Mouse (Mus musculus) heart, embryonic 16.5 days (tissue): ENCODE results near the gene S100a1. TPM values are rescaled to one million over a fixed set of nuclear protein-coding genes. Genes with fewer than 3 reads are reported as not detected.
A peak's percentile ranks its signal among the peaks of the same experiment; 100 is the strongest.

Source experiments
- ATAC-seq: fragments of 200-750 bp; cut with Nextera tagmentation; replicated peaks from 2 replicates; pipeline ENCODE4 v1.8.0; 2017; ENCODE audit warnings: moderate number of reproducible peaks; ENCODE audit not compliant: insufficient read depth, low FRiP score; ENCODE audit errors: extremely low read depth
- H3K27ac ChIP-seq: fragments of 300-500 bp; sonication (generic); 2 replicates; pipeline ENCODE4 v1.5.1; 2014; ENCODE audit warnings: mild to moderate bottlenecking, low read length, control low read depth, moderate library complexity
- H3K27me3 ChIP-seq: fragments of 300-500 bp; sonication (generic); 2 replicates; pipeline ENCODE4 v1.6.1; 2014; ENCODE audit warnings: low read length, mixed read lengths; ENCODE audit not compliant: control insufficient read depth, insufficient read depth
- H3K36me3 ChIP-seq: fragments of 300-500 bp; sonication (generic); 2 replicates; pipeline ENCODE4 v1.6.1; 2014; ENCODE audit not compliant: control insufficient read depth, insufficient read depth
- H3K4me1 ChIP-seq: fragments of 300-500 bp; sonication (generic); 2 replicates; pipeline ENCODE4 v1.6.1; 2014; ENCODE audit warnings: low read length, mixed read lengths; ENCODE audit not compliant: control insufficient read depth, insufficient read depth
- H3K4me2 ChIP-seq: fragments of 300-500 bp; sonication (generic); 2 replicates; pipeline ENCODE4 v1.6.1; 2014; ENCODE audit warnings: low read depth, mild to moderate bottlenecking, control low read depth, low read length
- H3K4me3 ChIP-seq: fragments of 300-500 bp; sonication (generic); 2 replicates; pipeline ENCODE4 v1.5.1; 2014; ENCODE audit warnings: mild to moderate bottlenecking, control low read depth, low read length
- H3K9ac ChIP-seq: fragments of 300-500 bp; sonication (generic); 2 replicates; pipeline ENCODE4 v1.6.1; 2014; ENCODE audit warnings: low read length, control low read depth
- H3K9me3 ChIP-seq: fragments of 300-500 bp; sonication (generic); replicated peaks from 2 replicates; pipeline ENCODE4 v1.6.1; 2016; ENCODE audit warnings: low read length; ENCODE audit not compliant: control insufficient read depth
- WGBS: fragments of 180-500 bp; shearing (Covaris S2); extraction: QIAGEN DNeasy Blood & Tissue Kit; methylation state at CpG from one replicate; pipeline ENCODE4 v1.1.7; 2014; 5-methylcytosine and 5-hydroxymethylcytosine counted together
- polyA plus RNA-seq: library from polyadenylated mRNA; unstranded; fragments of >200 nt; fragmentation: Nextera tagmentation; extraction: Ambion mirVana; gene quantifications from 2 replicates; pipeline ENCODE4 v1.2.1, GENCODE M21; 2015

The S100a1 gene
- 348 and 352 TPM in 2 replicates for polyA plus RNA-seq

DNA sequence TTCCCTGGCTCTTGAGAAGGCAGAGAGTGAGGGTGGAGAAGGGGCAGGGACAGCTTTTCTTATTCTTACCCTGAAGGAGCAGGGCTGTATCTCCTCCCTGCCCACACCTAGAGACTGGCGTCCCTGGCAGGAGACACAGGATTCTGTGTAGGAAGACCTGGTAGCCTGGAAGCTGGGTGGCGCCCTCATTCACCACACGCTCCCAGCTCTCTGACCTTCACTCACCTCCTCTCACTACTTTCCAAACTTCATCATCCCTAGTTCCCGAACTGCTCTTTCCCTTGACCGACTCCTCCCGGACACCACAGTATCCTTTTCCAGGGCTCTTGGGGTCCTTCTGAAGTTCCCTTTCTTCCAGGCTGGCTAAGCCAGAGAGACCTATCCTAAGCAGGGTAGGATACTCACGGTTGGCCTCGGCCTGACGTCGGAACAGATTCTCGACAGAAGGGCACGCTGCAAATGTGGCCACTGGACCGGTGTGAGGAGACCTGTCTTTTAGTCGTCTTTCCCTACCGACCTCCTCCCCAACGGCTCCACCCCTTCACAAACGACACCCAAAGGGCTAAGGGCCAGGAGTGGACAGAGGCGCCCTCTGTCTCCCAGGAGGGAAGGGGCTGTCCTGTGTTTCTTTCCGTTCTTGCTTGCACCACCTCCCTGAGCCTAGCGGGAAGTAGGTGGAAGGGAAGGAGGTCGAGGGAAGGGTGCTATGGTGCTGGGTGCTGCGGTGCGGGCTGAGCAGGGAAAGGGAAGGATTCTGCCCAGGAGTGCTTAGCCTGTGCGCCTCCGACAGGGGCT lies at the start of gene S100a1, which contains the start of gene S100a13:
TSS of gene S100a1 (minus strand) at position 597 of the 795 bp plus-strand sequence.
TSS of gene S100a13 (plus strand) at position 640 of the 795 bp plus-strand sequence.
- 3% methylated on average over 25 of the region's 25 CpGs for WGBS

DNA sequence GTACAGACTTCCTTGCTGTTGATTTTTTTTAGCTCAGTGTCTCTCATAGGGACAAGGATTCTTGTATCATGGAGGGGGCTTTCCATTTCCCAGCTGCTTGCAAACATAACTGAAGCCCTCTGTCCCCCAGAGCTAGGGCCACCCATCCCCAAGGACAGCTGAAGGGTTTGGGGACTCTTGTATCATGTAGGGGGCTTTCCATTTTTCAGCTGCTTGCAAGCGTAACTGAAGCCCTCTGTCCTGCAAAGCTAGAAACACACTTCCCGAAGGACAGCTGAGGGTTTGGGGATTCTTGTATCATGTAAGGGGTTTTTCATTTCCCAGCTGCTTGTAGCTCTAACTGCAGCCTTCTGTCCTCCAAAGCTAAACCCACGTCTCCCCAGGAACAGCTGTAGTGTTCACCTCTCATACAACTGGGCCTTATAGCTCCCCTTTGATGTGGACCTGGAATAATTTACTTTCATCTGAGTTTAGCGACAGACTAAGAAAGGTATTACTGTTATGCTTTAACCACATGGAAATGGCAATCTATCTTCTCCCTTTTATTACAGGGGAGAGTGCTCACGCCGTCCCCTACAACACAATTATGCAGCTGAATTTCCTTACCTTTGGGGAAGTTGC lies 45.9 kb upstream of the S100a1 start, which contains the start of gene S100a3:
TSS of gene S100a3 (plus strand) at position 571 of the 621 bp plus-strand sequence.
- Histone ChIP-seq H3K27me3 (no peaks in the 10 kb centered on the region), H3K9ac (no peak within 1 kb of the TSS), H3K4me1 (no peaks in the 10 kb centered on the region), H3K4me3 (no peak within 1 kb of the TSS), H3K27ac (peak within 1 kb of the TSS; percentile 31), H3K36me3 (no peaks in the 10 kb centered on the region), H3K4me2 (no peak within 1 kb of the TSS), H3K9me3 (no peaks in the 10 kb centered on the region)
- ATAC-seq = no peak
- 77% methylated on average over 6 of the region's 6 CpGs for WGBS

More for the DNA sequence above, at the start of gene S100a1, which contains the start of gene S100a13:
- H3K9me3 ChIP-seq = no peaks in the 10 kb centered on the region
- H3K27me3 ChIP-seq = no peaks in the 10 kb centered on the region
- peaks cover 24% of the 10 kb centered on the region for H3K4me1 ChIP-seq
- peak within 1 kb of the TSS; percentile 73 for H3K9ac ChIP-seq
- peak within 1 kb of the TSS; percentile 89 for H3K4me2 ChIP-seq
- H3K27ac ChIP-seq = peak within 1 kb of the TSS; percentile 87
- peak within 1 kb of the TSS; percentile 64 for H3K4me3 ChIP-seq
- peak; percentile 74 for ATAC-seq
- H3K36me3 ChIP-seq = peaks cover 6% of the 10 kb centered on the region

DNA sequence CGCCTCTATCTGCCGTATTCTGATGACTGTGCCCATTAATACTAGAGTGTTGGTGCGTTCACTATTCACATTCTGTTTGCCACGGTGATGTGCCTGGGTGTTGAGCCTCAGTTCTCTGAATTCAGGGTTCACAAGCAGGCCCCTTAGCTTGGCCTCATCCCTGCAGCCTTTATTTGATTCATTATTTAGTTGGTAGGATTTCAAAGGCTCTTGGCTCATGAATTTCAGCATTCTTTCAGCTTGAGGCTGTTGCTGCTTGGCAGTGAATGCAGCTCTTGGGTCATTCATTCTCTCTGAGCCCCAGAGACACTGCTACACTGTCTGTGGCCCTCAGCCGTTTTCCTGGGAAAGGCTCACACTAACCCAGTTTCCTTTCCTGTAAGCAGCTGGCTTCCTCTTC lies 41.8 kb upstream of the S100a1 start:
- no peak for ATAC-seq
- no peak overlapping the region for H3K4me3 ChIP-seq
- no peak overlapping the region for H3K9ac ChIP-seq
- H3K27me3 ChIP-seq = no peaks in the 10 kb centered on the region
- H3K27ac ChIP-seq = no peak overlapping the region
- WGBS = 70% methylated on average over 5 of the region's 5 CpGs
- H3K4me2 ChIP-seq = no peak overlapping the region
- H3K9me3 ChIP-seq = no peaks in the 10 kb centered on the region
- no peaks in the 10 kb centered on the region for H3K4me1 ChIP-seq
- no peaks in the 10 kb centered on the region for H3K36me3 ChIP-seq

DNA sequence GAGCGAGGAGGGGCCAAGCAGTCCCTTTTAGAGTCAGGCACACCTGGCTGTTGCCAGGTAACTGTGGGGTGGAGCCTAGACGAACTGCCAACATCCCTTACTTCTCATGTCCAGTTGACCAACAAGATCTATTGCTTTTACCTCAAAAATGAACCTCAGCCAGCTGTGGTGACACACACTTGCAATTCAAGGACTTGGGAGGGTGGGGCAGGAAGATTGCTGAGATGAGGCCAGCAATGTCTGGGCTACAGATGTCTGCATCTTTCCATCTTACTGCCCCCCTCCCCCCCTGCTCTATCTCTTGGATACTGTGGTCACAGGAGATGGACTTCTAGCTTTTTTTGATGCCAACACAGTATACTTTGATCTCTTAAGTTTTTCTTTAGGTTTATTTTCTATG lies 38.0 kb upstream of the S100a1 start:
- 80% methylated on average over 2 of the region's 2 CpGs for WGBS
- ATAC-seq = no peak

DNA sequence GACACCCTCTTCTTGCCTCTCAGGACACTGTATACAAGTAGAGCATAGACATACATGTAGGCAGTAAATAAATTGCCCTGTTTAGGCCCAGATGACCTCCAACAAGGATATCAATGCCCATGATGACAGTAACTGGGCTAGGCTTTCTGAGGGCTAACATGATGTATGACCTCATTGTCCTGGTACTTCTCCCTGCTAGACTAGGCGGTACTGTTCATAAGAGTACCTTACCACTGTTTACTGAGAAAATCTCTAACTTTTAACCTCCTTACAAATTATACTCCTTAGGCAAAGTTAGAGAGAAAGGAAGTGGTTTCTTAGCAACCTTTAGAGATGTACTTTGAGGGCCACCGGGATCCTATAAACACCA lies 36.2 kb upstream of the S100a1 start:
- H3K4me2 ChIP-seq = no peak overlapping the region

More for the DNA sequence above, 38.0 kb upstream of the S100a1 start:
- Histone ChIP-seq H3K4me3 (no peak overlapping the region), H3K9me3 (no peaks in the 10 kb centered on the region), H3K36me3 (no peaks in the 10 kb centered on the region), H3K9ac (no peak overlapping the region), H3K4me1 (peaks cover 5% of the 10 kb centered on the region), H3K27ac (no peak overlapping the region), H3K4me2 (no peak overlapping the region), H3K27me3 (no peaks in the 10 kb centered on the region)

DNA sequence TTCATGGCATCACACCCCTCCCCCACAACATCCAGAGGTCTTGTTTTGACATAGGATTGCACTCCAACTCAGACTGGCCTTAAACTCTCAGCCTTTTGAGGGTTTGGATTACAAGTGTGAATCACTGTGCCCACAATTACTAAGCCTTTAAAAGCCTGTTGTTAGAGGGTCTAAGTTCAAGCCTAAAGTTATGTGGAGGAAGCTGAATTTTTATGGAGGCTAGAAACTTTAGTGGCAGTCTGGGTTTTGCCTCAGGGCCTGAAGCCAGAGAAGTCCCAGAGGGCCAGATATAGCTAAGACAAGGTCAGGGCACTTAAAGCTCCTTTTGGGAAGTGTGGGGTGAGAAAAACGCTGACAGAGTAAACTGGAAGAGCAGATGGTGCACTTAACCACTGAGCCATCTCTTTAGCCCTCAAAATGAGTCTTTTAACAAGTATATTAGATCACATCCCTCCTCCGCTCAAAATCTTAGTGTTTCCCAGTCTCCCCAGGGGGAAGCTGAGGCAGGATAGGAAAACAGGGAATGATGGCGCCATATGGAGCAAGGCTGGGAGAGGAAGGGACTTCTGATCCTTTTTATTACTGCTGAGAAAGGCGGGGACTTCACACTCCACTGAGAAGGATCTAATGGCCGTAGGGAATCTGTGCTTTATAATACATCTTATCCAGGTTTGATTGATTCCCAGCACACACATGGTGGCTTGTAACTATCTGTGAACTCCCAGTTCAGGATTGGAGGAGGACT lies 35.7 kb upstream of the S100a1 start:
- H3K4me3 ChIP-seq = no peak overlapping the region
- ATAC-seq = no peak
- H3K9me3 ChIP-seq = no peaks in the 10 kb centered on the region
- H3K9ac ChIP-seq = no peak overlapping the region
- H3K36me3 ChIP-seq = no peaks in the 10 kb centered on the region
- H3K4me2 ChIP-seq = no peak overlapping the region
- H3K27me3 ChIP-seq = no peaks in the 10 kb centered on the region
- WGBS = 62% methylated on average over 5 of the region's 5 CpGs
- no peak overlapping the region for H3K27ac ChIP-seq
- peaks cover 5% of the 10 kb centered on the region for H3K4me1 ChIP-seq

More for the DNA sequence above, 36.2 kb upstream of the S100a1 start:
- H3K9ac ChIP-seq = no peak overlapping the region
- no peaks in the 10 kb centered on the region for H3K27me3 ChIP-seq
- no peak overlapping the region for H3K27ac ChIP-seq
- no peaks in the 10 kb centered on the region for H3K9me3 ChIP-seq
- WGBS = 79% methylated on average over 2 of the region's 2 CpGs
- no peak for ATAC-seq
- no peaks in the 10 kb centered on the region for H3K36me3 ChIP-seq
- peaks cover 5% of the 10 kb centered on the region for H3K4me1 ChIP-seq
- no peak overlapping the region for H3K4me3 ChIP-seq

DNA sequence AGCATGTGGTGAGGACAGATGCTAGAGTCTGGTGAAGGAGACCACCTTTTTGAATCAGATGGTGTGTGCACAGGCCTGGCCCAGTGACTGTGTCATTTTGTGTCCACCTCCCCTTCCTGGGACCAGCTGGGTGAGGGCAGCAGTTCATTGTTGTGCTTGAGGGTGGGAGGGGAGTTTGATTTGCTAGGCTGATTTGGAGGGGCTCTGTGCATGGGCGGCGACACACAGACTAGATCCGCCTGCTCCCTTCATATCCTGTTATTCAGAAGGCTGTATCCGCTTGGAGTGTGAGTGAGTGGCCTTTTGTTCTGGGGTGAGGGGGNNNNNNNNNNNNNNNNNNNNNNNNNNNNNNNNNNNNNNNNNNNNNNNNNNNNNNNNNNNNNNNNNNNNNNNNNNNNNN lies 26.7 kb upstream of the S100a1 start:
- H3K4me3 ChIP-seq = peak overlapping the region; percentile 29
- peak; percentile 37; the same call in 1 of the 2 replicates for ATAC-seq
- H3K27ac ChIP-seq = peak overlapping the region; percentile 70
- peak overlapping the region; percentile 38 for H3K9ac ChIP-seq
- H3K27me3 ChIP-seq = no peaks in the 10 kb centered on the region
- no peaks in the 10 kb centered on the region for H3K36me3 ChIP-seq
- peak overlapping the region; percentile 27 for H3K4me2 ChIP-seq
- WGBS = 60% methylated on average over 4 of the region's 4 CpGs
- peaks cover 8% of the 10 kb centered on the region; the same call in 1 of the 2 replicates for H3K4me1 ChIP-seq
- H3K9me3 ChIP-seq = no peaks in the 10 kb centered on the region

DNA sequence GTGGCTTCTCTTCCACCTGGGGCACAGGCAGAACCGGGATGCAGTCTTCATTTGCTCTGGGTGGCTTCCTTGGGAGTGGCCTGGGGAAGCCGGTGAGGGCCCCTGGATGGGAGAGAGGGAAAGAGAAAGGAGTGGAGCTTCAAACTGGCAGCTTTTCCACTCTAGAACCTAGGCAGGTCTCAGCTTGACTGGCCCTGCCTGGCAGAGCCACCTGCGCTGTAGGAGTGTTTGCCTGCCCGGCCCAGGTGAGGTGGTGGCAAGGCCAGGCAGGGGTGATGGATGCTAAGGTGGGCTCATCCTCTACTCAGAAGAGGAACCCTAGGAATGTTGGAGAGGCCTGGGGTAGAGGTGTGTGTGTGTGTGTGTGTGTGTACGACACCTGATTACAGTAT lies 23.7 kb upstream of the S100a1 start:
- Histone ChIP-seq H3K4me3 (peak overlapping the region; percentile 26), H3K4me2 (peak overlapping the region; percentile 31), H3K27me3 (no peaks in the 10 kb centered on the region), H3K4me1 (peaks cover 8% of the 10 kb centered on the region; the same call in 1 of the 2 replicates), H3K27ac (peak overlapping the region; percentile 19; the same call in 1 of the 2 replicates), H3K9me3 (no peaks in the 10 kb centered on the region), H3K36me3 (no peaks in the 10 kb centered on the region), H3K9ac (peak overlapping the region; percentile 58; the same call in 1 of the 2 replicates)
- WGBS = 71% methylated on average over 5 of the region's 5 CpGs
- no peak for ATAC-seq
